Mouse (Mus musculus): ENCODE measurements around the gene Ccnjl. TPM values are rescaled to one million over a fixed set of nuclear protein-coding genes. Genes with fewer than 3 reads are reported as not detected.

Gene Ccnjl
- total RNA-seq, 2 experiments from 2014 or later: 4.8 to 5.3 TPM

DNA sequence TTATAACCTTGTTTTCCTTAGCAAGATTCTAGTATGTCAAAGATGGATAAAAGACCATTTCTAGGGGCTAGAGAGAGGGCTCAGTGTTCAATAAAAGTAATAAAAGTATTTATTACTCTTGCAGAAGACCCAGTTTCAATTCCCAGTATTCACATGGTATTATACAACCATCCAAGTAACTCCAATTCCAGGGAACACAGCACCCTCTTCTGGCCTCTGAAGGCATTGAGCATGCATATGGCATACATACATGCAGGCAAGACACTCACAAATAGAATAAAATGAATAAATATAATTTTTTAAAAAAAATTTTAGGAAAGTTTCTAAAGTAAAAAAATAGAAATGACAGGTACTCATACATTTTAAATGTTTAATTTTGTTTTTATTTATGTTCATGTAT is 10.5 kb upstream of the Ccnjl start:
- intact Hi-C loops (cut with DNase I): no loop called here
- DNase-seq: no peak

DNA sequence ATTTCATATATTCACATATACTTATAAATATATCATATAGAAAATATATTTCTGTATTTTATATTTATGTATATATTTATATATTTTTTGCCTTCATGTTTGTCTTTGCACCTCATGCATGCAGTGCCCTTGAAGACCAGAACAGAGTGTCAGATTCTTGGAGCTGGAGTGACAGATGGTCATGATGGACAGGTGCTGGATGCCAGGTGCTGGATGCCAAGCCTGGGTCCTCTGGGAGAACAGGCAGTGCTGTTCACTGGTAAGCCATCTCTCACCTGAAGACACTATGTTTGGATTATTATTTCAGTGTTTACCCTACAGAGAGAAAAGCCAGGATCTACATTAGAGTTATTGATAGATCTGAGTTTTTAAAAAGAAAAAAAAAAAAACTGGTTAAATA is 9.8 kb upstream of the Ccnjl start:
- intact Hi-C loops (cut with DNase I): no loop called here
- DNase-seq: peak; percentile 72

DNA sequence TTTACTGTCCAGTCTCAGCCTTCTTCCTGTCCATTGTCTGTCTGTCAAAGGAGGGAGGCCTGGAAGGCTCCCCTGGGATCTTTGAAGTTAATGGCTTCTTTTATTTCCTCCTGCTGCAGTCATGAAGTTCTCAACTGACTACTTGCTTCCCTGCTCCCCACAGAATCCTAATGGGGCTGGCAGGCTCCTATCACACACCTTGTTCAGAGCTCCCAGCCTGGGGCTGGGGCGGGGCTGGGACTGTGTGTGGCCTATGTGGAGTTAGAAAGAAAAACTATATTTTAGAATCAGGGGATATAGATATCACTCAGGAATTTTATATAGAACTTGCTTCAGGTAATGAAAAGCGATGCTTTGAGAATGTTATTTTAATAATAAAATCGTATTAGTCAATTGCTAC is 8.1 kb upstream of the Ccnjl start:
- DNase-seq: no peak
- intact Hi-C loops (cut with DNase I): no loop called here

DNA sequence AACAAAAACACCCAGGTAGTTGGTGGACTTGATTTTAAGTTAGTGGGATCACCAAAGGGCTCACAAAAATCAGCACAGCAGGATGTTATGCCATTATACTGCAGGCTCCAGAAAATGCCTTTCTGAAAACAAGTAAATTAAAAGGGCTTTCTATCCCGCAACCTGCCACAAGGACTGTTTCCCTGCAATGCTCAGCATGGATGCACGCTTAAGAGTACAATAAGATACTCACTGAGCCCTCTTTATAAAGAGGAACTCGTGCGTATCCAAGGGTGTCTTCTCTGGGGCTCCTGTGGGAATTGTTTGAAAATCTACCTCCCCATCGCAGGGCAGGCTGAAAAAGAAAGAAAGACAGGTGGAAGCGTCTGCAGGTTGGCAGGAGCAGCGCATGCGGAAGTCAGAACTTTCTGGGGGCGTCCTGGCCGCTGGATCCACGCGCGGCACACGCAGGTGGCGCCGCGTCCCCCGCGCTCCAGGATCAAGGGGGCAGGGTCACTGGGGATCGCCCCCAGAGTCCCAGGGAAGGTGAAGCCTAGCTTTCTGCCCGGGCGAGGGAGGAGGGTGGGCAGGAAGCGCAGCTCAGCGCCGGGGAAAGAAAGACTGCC is 404 bp upstream of the Ccnjl start:
- no peak for DNase-seq

DNA sequence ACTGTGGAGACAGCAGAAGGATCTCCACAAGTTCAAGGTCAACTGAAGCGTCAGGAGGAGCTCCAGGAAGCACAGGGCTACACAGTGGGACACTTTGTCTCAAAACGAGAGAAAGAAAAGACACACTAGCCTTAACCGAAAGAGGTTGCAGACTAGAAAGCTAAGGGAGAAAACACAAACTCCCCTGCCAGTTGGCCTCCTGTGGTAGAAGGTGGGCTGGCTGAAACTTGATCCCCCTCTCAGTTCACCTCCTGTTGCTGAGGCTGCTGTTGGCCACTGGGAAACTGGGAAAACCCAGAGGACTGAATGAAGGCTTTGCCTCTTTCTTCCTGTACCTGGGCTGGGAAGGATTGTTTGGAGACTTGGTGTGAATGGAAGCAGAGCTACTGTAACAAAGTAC is 1.5 kb downstream of the Ccnjl start:
- no peak for DNase-seq
- intact Hi-C loops (cut with DNase I): no loop called here

More for the DNA sequence above, 404 bp upstream of the Ccnjl start:
- intact Hi-C loops (cut with DNase I): no loop called here

DNA sequence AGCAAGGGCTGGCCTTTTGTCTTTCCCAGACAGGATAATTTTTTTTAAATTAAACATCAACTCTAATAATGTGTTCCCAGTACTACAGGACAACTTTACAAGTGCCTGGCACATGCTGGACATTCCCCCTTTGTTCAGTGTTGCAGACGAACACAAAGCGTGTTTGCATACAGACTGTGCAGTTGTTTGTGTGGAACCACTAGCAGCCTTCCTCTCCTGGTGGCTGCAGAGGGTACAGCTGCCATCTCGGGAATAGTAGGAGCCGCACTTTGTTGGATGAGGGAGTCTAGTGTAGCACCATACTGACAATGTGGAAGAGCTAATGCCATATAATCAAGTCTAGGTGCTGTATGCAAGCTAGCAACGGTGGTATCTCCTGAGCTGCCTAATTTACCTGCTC is 3.0 kb downstream of the Ccnjl start:
- intact Hi-C loops (cut with DNase I): no loop called here

DNA sequence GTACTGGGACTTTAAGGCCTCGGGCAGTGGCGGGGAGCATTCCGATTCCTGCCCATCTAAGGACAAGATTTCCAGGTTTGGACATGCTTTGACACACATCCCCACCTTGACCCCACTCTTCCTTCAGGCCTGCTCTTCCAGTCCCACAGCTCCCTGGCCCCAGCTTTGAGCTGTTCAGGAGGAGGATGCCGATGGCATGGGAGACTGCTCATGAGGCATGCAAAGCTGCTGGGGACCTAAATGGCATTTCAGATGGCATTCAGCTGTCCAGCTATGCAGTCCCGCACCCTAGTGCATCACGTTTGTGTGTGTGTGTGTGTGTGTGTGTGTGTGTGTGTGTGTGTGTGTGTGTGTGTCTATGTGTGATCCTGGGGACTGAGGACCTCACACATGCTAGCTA is 8.5 kb downstream of the Ccnjl start:
- intact Hi-C loops (cut with DNase I): no loop called here
- DNase-seq: no peak

More for the DNA sequence above, 3.0 kb downstream of the Ccnjl start:
- no peak for DNase-seq

DNA sequence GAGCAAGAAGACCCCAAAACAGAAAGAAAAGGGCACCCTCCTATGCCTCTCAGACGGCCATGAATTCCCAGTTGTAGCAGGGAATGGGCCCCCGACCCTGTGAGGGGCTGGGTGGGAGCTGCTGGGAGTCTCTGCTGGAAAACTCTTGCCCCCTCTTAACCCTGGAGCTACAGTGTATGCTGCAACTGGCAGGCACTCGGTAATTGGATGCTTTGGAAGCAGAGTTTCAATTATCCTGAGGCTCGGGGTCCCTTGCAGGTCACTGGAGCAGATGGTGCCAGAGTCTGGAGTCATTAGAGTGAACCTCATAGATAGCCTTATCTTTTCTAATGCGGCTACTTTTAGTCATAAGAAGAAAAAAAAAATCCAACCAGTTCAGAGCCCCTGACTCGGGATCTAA is 11.3 kb downstream of the Ccnjl start:
- DNase-seq: no peak
- intact Hi-C loops (cut with DNase I): no loop called here

DNA sequence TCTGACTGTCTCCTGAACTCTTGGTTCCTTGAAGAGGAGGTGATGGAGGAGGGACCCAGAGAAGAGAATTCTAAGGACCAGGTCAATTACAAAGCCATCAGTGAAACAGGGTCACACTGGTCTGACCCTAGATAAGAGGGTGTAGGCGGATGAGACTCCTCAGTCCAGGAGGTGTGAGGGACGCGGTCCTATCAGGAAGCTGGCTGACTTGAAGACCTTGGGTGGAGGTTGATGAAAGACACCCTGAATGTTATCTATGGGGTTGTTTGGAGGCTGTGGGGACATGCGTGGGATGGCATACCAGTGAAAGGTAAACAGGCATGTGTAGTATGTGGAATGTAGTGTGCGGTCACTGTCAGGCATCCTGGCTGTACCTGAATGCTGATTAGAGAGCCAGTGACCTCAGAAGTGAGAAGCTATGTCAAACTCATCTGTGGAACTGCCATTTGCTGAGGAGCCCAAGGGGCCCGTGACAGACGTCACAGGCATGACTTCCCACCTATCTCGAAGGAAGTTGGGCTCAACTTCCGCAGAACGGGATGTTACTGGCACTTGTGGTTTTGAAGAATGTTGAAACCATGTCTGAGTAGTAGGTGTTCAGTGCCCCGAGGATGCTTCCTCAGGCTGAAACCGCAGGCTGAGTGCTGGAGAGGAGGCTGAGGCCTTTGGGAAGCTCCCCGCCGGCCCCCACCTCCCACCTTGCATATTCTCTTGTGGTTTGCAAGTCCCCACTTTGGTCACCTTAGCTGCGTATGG is 15.3 kb downstream of the Ccnjl start:
- DNase-seq: no peak
- intact Hi-C loops (cut with DNase I): no loop called here

DNA sequence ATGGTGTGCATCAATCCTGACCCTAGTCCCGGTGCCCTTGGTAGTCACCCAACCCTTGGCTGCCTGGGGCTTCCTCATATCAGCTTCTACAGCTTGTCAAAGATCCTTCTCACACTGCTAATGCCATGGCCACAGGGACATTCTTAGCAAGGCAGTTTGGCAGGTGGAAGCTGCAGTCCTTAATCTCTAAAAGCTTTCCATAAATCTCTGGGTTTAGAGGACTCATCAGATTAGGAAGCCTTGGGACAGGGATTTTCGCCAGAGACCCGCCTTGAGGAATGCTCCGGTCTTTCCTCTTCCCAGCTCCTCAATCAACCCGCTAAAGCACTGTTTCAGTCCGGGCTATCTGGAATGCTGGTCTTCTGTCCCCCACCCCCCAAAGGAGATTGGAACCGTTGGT is 16.2 kb downstream of the Ccnjl start:
- no peak for DNase-seq
- intact Hi-C loops (cut with DNase I): no loop called here

DNA sequence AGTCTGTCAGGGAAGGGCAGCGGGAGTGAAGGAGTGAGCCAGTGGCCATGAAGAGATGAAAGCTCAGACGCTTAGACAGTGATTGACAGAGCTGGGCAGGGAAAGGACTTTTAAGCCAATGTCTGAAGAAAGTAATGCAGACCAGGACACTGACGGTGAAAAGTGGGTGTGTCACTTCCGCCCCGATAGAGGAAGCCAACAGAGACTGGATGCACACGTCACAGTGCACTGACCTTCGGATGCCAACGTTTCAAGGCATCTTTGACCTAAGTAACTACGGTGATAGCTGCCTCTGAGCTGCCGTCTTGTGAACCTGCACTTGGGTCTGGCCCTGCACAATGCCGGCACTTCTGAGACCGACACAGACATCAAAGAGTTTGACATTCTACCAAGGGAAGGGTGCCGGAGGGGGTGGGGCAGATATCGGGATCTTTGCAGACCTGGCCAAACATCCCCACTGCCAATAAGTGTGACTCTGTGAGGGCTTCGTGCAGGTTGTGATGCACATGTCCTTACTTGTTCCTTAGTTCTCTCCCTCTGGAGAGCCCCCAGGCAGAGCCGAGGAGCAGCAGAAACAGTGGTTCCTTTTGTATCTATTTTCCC is 17.4 kb downstream of the Ccnjl start:
- DNase-seq: no peak
- intact Hi-C loops (cut with DNase I): no loop called here

DNA sequence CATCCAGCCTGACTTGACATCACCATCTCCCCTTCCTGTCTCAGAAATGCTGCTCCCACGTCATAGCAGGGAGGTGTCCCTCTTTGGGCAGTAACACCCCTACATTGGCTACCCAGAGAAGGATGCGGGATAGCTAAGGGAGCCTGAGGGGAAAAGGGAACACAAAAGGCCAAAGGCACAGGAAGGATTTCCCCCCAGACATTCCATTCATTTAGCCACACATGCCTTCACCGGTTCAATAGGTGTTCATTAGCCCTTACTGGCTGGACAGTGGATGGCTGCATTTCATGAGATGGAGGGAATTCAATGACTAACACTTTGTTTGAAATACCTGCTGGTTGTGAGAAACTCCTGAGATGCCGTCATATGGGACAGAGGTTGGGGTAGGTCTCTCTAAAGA is 18.1 kb downstream of the Ccnjl start:
- intact Hi-C loops (cut with DNase I): no loop called here
- no peak for DNase-seq

DNA sequence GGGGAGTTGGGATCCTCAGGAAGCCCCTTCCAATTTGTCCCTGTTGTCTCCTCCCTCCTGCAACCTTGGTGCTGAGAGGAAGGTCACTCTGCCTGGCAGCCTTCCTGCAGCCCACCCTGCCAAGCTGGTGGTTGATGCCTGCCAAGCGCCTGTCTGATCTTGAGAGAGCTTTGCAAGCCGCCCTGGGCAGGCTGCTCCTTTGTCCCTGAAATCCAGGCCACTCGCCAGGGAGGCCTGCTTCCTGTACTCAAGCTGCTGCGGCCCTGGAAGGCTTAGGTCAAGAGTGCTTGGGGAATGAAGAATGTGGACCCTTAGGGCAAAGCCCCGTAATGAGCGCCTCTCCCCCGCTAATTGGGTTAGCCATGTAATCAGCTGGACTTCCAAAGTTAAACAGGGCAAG is 19.6 kb downstream of the Ccnjl start:
- peak; percentile 95 for DNase-seq
- intact Hi-C loops (cut with DNase I): no loop called here

DNA sequence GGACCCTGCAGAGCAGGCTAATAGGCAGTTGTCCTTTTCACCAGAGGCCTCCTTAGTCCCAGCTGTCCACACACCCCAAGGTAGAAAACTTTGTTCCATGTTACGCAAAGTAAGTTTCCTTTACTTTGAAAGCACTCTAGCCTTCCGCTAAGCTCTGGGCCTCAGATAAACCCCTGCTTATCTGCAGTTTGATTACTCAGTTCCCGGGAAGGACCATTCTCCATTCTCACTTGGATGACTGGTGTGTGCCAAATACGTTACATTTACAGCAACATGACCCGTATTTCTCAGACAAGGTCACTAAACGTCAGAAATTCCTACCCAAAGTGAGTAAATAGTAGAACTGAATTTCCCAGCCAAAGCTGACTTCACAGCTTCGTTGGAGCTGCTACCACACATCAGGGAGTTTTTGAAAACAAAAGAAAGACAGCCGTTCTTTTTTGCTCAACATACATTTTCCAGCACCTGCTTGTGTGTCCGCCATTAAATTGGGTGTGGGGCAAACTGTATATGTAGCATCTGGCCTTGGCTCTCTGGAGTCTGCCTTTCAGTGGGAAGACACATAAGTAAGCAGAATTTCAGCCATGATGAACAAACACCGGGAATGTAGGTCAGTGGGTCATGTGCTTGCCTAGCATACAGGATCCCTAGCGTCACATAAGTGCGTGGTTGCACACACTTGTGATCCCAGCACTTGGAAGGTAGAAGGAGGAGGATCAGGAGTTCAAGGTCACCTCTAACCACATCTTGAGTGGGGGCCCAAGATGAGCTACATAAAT is 20.3 kb downstream of the Ccnjl start:
- intact Hi-C loops (cut with DNase I): no loop called here
- DNase-seq: no peak

DNA sequence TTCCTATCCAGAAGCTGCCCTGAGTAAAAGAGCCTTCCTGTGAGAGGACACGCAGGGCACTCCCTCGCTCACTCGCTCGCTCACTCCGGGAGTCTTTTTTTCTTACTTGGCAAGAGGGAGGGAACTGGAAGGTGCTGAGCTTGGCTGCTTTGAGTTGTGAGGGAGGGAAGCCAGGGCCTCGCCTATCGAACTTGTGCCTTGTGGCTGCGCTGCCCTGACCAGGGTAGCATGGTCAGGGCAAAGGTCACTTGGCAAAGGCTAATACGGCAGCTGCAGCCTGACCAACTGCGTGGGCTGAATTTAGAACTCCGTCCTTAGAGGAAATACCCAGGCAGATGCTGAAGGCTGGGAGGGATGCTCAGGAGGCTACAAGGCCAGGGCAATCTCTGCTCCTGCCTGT is 21.1 kb downstream of the Ccnjl start:
- intact Hi-C loops (cut with DNase I): no loop called here
- peak; percentile 31 for DNase-seq

DNA sequence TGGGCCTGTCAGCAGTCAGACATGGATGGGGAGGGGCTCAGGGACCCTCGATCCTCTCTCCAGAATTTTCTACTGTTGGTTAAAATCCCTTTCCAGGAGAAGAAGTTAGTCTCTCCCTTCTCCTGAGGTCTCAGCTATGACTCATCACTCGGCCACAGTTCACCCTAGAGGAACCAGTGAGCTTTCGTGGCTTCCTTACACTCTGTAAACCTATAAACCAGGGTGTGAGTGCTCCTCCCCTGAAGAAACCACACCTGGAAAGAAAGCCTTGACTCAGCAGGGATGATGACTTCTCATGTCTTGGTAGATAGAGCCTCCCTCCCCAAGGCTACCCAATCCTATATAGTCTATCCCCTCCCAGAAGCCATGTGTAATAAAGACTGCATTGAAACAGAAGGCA is 23.2 kb downstream of the Ccnjl start:
- DNase-seq: no peak
- intact Hi-C loops (cut with DNase I): no loop called here

DNA sequence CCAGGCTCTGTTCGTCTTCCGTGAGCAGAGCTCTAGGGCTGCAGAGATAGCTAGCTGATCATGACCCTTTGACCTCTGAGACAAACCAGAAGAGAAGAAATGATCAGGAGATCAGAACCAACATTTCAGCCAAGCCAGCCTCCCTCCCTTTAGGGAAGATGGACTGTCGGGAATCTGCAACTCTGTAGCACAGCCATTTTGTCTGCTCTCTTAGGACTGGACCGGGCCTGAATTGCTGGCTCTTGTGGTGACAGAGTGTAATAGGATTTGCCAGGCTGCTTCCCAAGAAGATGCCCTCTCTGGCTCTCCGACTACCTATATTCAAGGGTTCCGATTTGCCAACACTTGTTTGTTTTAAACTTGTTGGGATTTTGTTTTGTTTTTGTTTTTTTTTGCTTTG is 24.1 kb downstream of the Ccnjl start:
- DNase-seq: no peak
- intact Hi-C loops (cut with DNase I): no loop called here

DNA sequence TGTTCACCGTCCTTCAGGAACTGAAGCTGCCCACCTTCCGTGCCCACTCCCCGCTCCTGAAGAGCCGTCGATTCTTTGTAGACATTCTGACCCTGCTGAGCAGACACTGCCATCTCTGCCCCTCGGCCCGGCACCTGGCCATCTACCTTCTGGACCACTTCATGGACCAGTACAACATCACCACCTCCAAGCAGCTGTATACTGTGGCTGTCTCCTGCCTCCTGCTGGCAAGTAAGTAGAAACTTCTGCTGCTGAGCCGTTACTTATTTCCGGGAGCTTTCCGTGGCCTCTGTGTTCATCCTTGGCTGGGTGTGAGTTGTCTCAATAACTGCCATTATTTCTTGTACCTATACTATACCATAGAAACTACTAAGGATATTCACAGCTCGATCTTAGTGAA is 28.0 kb downstream of the Ccnjl start:
- no peak for DNase-seq
- intact Hi-C loops (cut with DNase I): no loop called here

DNA sequence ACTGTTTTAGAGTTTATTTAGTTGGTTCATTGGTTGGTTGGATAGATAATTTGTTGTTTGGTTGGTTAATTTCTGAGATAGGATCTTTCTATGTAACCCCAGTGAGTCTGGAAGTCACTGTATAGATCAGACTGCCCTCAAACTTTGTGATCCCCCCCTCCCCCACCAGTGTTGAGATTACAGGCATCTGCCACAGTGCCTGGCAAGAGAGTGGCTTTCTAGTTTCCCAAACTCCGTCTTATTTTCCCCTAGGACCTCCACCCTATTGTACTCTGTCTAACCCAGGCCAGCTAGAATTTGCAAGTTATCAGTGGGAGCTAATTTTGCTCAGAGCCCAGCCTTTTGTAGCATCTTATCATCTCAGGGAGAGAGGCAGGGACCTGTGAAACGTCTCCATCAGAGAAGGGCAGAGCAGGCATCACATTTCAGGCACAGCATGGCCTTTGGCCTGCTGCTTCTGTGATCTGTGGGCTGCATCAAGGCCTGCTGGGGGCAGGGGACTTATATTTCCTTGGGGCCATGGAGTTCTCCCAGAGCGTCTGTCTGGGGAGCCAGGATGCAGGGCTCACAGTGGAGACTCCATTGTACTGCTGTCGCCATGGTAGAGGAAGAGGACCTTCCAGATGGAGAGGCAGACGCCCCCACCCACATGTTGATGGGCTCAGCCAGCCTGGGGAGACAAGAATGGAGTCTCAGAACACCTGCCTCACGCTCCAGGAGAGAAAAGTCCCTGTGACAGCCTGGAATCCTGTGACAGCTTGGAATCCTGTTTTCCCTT is 31.1 kb downstream of the Ccnjl start:
- intact Hi-C loops (cut with DNase I): no loop called here
- DNase-seq: no peak

DNA sequence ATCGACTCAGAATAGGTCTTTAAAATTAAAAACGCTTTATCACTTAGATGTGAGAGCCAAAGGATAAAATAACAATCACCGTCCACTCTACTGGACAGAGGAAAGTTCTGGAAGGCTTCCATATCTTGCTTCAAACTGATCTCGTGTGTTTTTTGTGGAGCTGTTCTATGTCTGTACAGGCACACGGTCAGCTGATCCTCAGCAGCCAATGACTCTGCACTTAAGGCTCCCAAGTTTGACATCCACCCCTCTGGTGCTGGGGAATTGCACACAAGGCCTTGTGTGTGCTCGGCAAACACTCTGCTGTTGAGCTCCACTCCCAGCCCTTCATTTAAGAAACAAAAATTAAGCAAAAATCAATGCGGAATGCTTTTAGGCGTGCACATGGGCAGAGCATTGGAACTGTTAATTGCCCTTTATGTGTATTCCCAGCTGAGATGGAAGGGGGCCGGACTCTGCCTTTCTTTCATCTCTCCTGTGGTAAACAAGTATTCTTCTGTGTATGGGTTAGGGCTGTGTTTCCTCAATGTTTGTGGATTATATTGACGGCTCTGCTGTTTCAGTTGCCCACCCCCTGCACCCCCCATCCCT is 35.2 kb downstream of the Ccnjl start:
- intact Hi-C loops (cut with DNase I): no loop called here
- no peak for DNase-seq

Data from left cerebral cortex, postnatal 4 days (tissue).